Mouse (Mus musculus) lung, adult 2 months (tissue): ENCODE results near the gene Plekha8. TPM values are rescaled to one million over a fixed set of nuclear protein-coding genes. Genes with fewer than 3 reads are reported as not detected.
A peak's percentile ranks its signal among the peaks of the same experiment; 100 is the strongest.

Experiments used
- DNase-seq: peaks from one replicate; pipeline ENCODE4 v3.0.0; 2022
- H3K4me1 ChIP-seq: fragments of 200-500 bp; 2 replicates; pipeline ENCODE4 v1.6.1; 2011; ENCODE audit warnings: low read length; ENCODE audit not compliant: control insufficient read depth, insufficient read depth
- H3K4me3 ChIP-seq: fragments of 200-500 bp; replicated peaks from 2 replicates; pipeline ENCODE3; 2011; ENCODE audit warnings: low read depth, mild to moderate bottlenecking, control low read depth, low read length; ENCODE audit errors: extremely low read depth
- CTCF ChIP-seq: fragments of 200-500 bp; IDR thresholded peaks from 2 replicates; pipeline ENCODE4 v1.5.1; 2011; ENCODE audit warnings: mild to moderate bottlenecking, low read length, control low read depth; ENCODE audit not compliant: insufficient read depth
- POLR2A ChIP-seq: fragments of 200-500 bp; IDR thresholded peaks from 2 replicates; pipeline ENCODE4 v1.6.1; 2011; ENCODE audit warnings: low read depth, mild to moderate bottlenecking, control low read depth, low read length, borderline replicate concordance; ENCODE audit errors: extremely low read depth
- WGBS: fragments of 180-500 bp; shearing (Covaris S2); methylation state at CpG from one replicate; pipeline ENCODE4 v1.1.7; 2018; 5-methylcytosine and 5-hydroxymethylcytosine counted together
- polyA plus RNA-seq: library from polyadenylated mRNA; depleted of rRNA; stranded (reverse); fragments of >200 nt; gene quantifications from 2 replicates; pipeline ENCODE4 v1.2.3, GENCODE M21; 2012

The Plekha8 gene
- polyA plus RNA-seq, 1 experiment = 4.5 TPM

- DNase-seq = no peak
- 77% methylated on average over 4 of the region's 4 CpGs for WGBS
- peaks cover 4% of the 10 kb centered on the region for H3K4me1 ChIP-seq
- H3K4me3 ChIP-seq = peak within 1 kb of the TSS; percentile 24
- no peak for TF ChIP-seq CTCF
- TF ChIP-seq POLR2A = no peak
Measured at GRCm38 (mm10) chr6:54597208-54597607, 2.3 kb downstream of the Plekha8 start, which contains the start of gene Fkbp14. Gene Fkbp14, minus strand, starts transcription at chr6:54597308.

- no peak for TF ChIP-seq POLR2A
- no peak for TF ChIP-seq CTCF
- no peak for DNase-seq
- WGBS = 83% methylated on average over 3 of the region's 3 CpGs
- Histone ChIP-seq H3K4me1 (peaks cover 4% of the 10 kb centered on the region), H3K4me3 (no peak overlapping the region)
Measured at GRCm38 (mm10) chr6:54597711-54598110, 2.8 kb downstream of the Plekha8 start.

- 74% methylated on average over 5 of the region's 5 CpGs for WGBS
- TF ChIP-seq CTCF (no peak), POLR2A (no peak)
- no peak for DNase-seq
- Histone ChIP-seq H3K4me3 (no peak overlapping the region), H3K4me1 (peaks cover 4% of the 10 kb centered on the region)
Measured at GRCm38 (mm10) chr6:54600681-54601347, 5.9 kb downstream of the Plekha8 start.

GRCm38 (mm10) chr6:54602891-54603290, 8.0 kb downstream of the Plekha8 start:
- DNase-seq = no peak
- 74% methylated on average over 2 of the region's 2 CpGs for WGBS
- TF ChIP-seq POLR2A (no peak), CTCF (no peak)

GRCm38 (mm10) chr6:54604001-54604715, 9.2 kb downstream of the Plekha8 start:
- H3K4me1 ChIP-seq = no peaks in the 10 kb centered on the region
- H3K4me3 ChIP-seq = no peak overlapping the region
- TF ChIP-seq POLR2A (no peak), CTCF (no peak)
- WGBS = 95% methylated on average over 1 of the region's 1 CpGs
- DNase-seq = no peak

More at GRCm38 (mm10) chr6:54602891-54603290, 8.0 kb downstream of the Plekha8 start:
- Histone ChIP-seq H3K4me1 (no peaks in the 10 kb centered on the region), H3K4me3 (no peak overlapping the region)

- WGBS = 50% methylated on average over 4 of the region's 4 CpGs
- no peak for TF ChIP-seq POLR2A
- no peak for TF ChIP-seq CTCF
Measured at GRCm38 (mm10) chr6:54606241-54606640, 11.3 kb downstream of the Plekha8 start.

GRCm38 (mm10) chr6:54617363-54617762, 22.5 kb downstream of the Plekha8 start:
- TF ChIP-seq CTCF = no peak
- no peak for TF ChIP-seq POLR2A
- Histone ChIP-seq H3K4me1 (no peaks in the 10 kb centered on the region), H3K4me3 (no peak overlapping the region)
- 63% methylated on average over 3 of the region's 3 CpGs for WGBS
- DNase-seq = no peak

More at GRCm38 (mm10) chr6:54606241-54606640, 11.3 kb downstream of the Plekha8 start:
- H3K4me1 ChIP-seq = no peaks in the 10 kb centered on the region
- DNase-seq = no peak
- no peak overlapping the region for H3K4me3 ChIP-seq

- WGBS = 85% methylated on average over 7 of the region's 7 CpGs
- no peak for DNase-seq
- TF ChIP-seq POLR2A (no peak), CTCF (no peak)
Measured at GRCm38 (mm10) chr6:54619530-54619929, 24.6 kb downstream of the Plekha8 start.

GRCm38 (mm10) chr6:54620357-54620756, 25.4 kb downstream of the Plekha8 start:
- WGBS = 63% methylated on average over 4 of the region's 4 CpGs
- Histone ChIP-seq H3K4me3 (no peak overlapping the region), H3K4me1 (no peaks in the 10 kb centered on the region)
- no peak for TF ChIP-seq CTCF
- no peak for TF ChIP-seq POLR2A
- DNase-seq = no peak

More at GRCm38 (mm10) chr6:54619530-54619929, 24.6 kb downstream of the Plekha8 start:
- Histone ChIP-seq H3K4me1 (no peaks in the 10 kb centered on the region), H3K4me3 (no peak overlapping the region)

- Histone ChIP-seq H3K4me1 (no peaks in the 10 kb centered on the region), H3K4me3 (no peak overlapping the region)
- 87% methylated on average over 3 of the region's 3 CpGs for WGBS
- DNase-seq = no peak
- TF ChIP-seq POLR2A (no peak), CTCF (no peak)
Measured at GRCm38 (mm10) chr6:54628381-54628780, 33.5 kb downstream of the Plekha8 start.
